Mouse (Mus musculus): ENCODE measurements around the gene C1qtnf2.

DNA sequence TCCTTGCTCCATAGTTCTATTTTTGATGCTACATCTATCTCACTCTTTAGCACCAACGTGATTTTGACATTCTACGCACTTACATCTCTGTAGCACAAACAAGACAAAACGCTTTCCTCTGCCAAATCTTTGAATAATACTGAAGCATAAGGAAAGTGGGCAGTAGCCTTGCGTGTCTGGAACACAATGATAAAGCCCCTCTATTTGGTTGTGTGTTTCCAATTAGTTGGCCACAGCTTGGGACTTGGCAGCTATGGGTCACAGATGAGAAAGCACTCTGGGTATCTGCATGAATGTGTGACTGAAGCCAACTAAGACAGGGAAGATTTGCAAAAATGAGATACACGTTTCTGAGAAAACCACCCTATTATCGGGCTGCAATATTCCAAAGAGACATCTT is 33.9 kb downstream of the C1qtnf2 start:
- TF ChIP-seq CTCF (IDR thresholded peaks at IDR 0.05; ENCODE audit: insufficient read depth, low read depth, low read length) (no peak), POLR2A (IDR thresholded peaks at IDR 0.05; ENCODE audit: insufficient read depth, low read depth, low read length) (no peak)
